Mouse (Mus musculus): ENCODE results near the gene Baz1b.

DNA sequence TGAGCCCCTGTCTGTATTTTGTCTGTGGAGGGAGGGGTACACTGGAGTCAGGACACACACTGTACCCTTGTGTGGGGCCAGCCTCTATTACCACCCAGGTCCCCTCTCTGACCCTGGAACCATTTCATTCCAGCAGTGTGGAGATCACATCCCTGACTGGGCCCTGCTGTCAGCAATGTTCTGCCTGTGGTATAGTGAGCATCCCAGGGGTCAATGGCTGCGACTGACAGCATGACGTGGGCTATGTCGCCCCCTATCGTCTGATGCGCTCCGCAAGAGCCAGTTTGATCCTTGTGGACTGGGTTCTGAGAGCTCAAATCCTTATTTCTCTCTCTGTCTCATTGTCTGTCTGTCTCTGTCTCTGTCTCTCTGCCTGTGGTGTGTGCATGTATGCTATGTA, 99.1 kb downstream of the Baz1b start:
- TF ChIP-seq CTCF (IDR thresholded peaks at IDR 0.05; ENCODE audit: low read depth, low read length), result peak; percentile 98
- no peak for TF ChIP-seq POLR2A (IDR thresholded peaks at IDR 0.05; ENCODE audit: insufficient read depth, low read length)
